Mouse (Mus musculus): Measurements from ENCODE around the gene Rpl23a. TPM values are rescaled to one million over a fixed set of nuclear protein-coding genes. Genes with fewer than 3 reads are reported as not detected.

Gene Rpl23a
- polyA plus RNA-seq, 1 experiment from 2014 or later = 1,241 TPM

DNA sequence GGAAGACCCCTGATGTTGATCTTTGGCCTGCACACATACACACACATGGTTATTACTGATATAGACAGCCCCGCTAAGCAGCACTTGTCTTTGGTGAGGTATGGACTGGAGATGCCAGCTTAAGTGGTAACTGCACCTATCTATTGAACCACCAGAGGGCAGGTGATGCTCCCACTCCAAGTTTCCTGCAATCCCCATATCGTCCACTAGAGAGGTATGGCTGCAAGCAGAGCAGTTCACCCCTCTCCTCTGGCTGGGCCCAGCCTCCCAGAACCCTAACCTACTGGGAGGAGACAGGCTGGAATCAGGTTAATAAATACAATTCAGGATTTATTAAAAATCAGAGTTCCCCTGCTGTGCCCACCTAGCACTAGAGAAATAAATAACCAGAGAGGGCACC, 24.3 kb downstream of the Rpl23a start:
- no peak overlapping the region for H3K4me3 ChIP-seq (ENCODE audit: low read length)
- 12% methylated on average over 2 of the region's 2 CpGs for WGBS
- peaks cover 29% of the 10 kb centered on the region for H3K4me1 ChIP-seq (ENCODE audit: control insufficient read depth, insufficient read depth, low read length)
- peaks cover 28% of the 10 kb centered on the region for H3K36me3 ChIP-seq (ENCODE audit: control insufficient read depth, insufficient read depth, low read length)
- peak; percentile 58 for ATAC-seq
- H3K27me3 ChIP-seq (replicated peaks; ENCODE audit: control insufficient read depth, insufficient read depth, low read length) = no peaks in the 10 kb centered on the region
- 0 out of 2 replicates have a peak overlapping the region, but pooled peaks have one; percentile 29 for H3K9ac ChIP-seq (ENCODE audit: low read depth, low read length)
- H3K9me3 ChIP-seq (ENCODE audit: control insufficient read depth, low read length) = no peaks in the 10 kb centered on the region
- no peak overlapping the region for H3K4me2 ChIP-seq (ENCODE audit: low read depth, low read length)
- no peak overlapping the region for H3K27ac ChIP-seq (ENCODE audit: low read length)

DNA sequence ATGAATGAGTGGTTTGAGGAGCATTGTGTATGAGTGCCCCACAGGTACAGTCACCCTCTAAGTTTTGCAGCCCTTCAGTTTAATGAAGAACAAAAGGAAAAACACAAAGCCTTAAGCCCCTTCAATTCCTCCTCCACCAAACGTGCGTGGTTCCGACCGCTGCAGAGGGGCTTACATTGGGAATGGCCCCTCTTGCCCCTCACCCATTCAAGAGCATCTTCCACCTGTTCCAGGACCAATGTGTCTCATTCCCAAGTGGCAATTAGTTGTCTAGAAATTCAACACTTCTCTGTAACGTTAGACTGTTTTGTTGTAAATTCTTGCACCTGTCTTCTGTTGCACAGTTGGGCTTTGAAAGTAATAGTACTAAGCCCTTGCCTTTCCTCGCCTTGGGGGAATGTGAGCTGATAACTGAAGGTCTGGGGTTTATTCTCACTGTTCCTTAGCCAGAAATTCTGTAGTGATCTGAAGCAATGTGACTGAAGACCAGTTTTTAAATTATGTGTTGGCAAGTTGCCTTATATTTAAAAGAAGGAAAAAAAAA, 27.2 kb downstream of the Rpl23a start:
- WGBS = 72% methylated on average over 6 of the region's 6 CpGs
- Histone ChIP-seq H3K4me3 (ENCODE audit: low read length) (no peak overlapping the region), H3K27ac (ENCODE audit: low read length) (no peak overlapping the region), H3K9ac (ENCODE audit: low read depth, low read length) (no peak overlapping the region), H3K36me3 (ENCODE audit: control insufficient read depth, insufficient read depth, low read length) (peaks cover 20% of the 10 kb centered on the region), H3K9me3 (ENCODE audit: control insufficient read depth, low read length) (no peaks in the 10 kb centered on the region), H3K4me2 (ENCODE audit: low read depth, low read length) (no peak overlapping the region), H3K27me3 (replicated peaks; ENCODE audit: control insufficient read depth, insufficient read depth, low read length) (no peaks in the 10 kb centered on the region), H3K4me1 (ENCODE audit: control insufficient read depth, insufficient read depth, low read length) (peaks cover 6% of the 10 kb centered on the region; the same call in 1 of the 2 replicates)
- ATAC-seq = no peak

- Histone ChIP-seq H3K36me3 (ENCODE audit: control insufficient read depth, insufficient read depth, low read length) (peaks cover 16% of the 10 kb centered on the region; the same call in 1 of the 2 replicates), H3K27ac (ENCODE audit: low read length) (no peak overlapping the region), H3K9ac (ENCODE audit: low read depth, low read length) (no peak overlapping the region), H3K9me3 (ENCODE audit: control insufficient read depth, low read length) (no peaks in the 10 kb centered on the region), H3K27me3 (replicated peaks; ENCODE audit: control insufficient read depth, insufficient read depth, low read length) (no peaks in the 10 kb centered on the region), H3K4me2 (ENCODE audit: low read depth, low read length) (no peak overlapping the region), H3K4me3 (ENCODE audit: low read length) (no peak overlapping the region), H3K4me1 (ENCODE audit: control insufficient read depth, insufficient read depth, low read length) (peaks cover under 1% of the 10 kb centered on the region; the same call in 1 of the 2 replicates)
- 77% methylated on average over 5 of the region's 5 CpGs for WGBS
- no peak for ATAC-seq
These were observed 27.7 kb downstream of the Rpl23a start for GRCm38 (mm10) chr11:78155674-78156073.

DNA sequence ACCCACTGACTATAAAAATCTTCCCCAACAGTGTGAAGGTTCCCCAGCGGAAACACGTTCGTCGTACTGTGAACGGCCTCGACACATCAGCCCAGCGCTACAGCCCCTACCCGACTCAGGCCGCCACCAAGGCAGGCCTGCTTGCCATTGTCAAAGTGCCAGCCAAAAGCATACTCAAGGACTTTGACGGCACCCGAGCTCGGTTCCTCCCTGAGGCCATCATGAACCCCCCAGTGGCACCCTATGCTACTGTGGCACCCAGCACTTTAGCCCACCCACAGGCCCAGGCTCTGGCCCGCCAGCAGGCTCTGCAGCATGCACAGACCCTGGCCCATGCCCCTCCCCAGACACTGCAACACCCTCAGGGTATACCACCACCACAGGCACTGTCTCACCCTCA, 29.6 kb downstream of the Rpl23a start:
- no peak overlapping the region for H3K4me3 ChIP-seq (ENCODE audit: low read length)
- no peaks in the 10 kb centered on the region for H3K9me3 ChIP-seq (ENCODE audit: control insufficient read depth, low read length)
- H3K4me1 ChIP-seq (ENCODE audit: control insufficient read depth, insufficient read depth, low read length) = no peaks in the 10 kb centered on the region
- 82% methylated on average over 13 of the region's 13 CpGs for WGBS
- no peak overlapping the region for H3K4me2 ChIP-seq (ENCODE audit: low read depth, low read length)
- no peak for ATAC-seq
- peaks cover 12% of the 10 kb centered on the region; the same call in 1 of the 2 replicates for H3K36me3 ChIP-seq (ENCODE audit: control insufficient read depth, insufficient read depth, low read length)
- no peak overlapping the region for H3K27ac ChIP-seq (ENCODE audit: low read length)
- no peaks in the 10 kb centered on the region for H3K27me3 ChIP-seq (replicated peaks; ENCODE audit: control insufficient read depth, insufficient read depth, low read length)
- H3K9ac ChIP-seq (ENCODE audit: low read depth, low read length) = no peak overlapping the region

DNA sequence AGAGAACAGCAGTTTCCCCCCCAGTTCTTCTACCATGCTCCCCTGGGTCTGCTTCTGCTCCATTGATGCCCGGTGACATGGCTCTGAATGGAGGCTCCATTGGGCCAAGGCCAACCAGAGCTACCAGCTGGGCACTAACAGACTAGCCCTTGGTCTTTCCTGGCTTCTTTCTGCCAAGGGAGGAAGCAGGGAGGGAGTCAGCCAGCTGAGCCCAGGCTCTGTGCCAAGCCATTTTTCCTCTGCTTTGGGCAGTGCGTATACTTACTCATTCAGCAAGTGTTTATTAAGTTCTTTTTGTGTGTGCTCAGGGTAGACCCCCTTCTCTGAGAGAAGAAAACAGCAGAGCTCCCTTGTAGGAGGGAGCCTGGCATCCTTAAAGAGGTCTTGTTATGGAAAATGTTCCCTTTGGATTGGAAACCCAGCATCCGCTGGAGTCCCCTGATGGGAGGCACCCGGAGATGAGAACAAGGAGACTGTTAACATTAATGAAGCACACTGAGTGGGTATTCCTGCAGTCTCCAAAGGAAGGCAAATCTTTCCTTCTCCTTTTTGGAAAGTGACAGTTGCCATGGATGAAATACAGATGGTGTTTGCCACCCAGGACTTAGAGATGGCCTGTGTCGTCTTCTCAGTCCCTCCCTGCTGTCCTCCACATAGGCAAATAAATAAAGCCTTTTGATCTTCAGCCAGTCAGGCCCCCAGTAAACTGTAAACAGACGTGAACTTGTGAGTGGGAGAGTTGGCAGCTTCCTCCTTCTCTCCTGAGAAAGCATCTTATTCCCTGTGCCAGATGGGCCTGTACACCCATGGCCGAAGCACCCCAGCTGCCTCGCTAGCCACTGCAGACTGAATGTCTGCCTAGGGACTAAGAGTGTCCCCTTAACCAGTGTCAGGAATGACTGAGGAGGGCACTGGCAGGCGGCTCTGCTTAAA, 30.8 kb downstream of the Rpl23a start:
- H3K9ac ChIP-seq (ENCODE audit: low read depth, low read length) = no peak overlapping the region
- H3K27ac ChIP-seq (ENCODE audit: low read length) = peak overlapping the region; percentile 8; the same call in 1 of the 2 replicates
- H3K9me3 ChIP-seq (ENCODE audit: control insufficient read depth, low read length) = no peaks in the 10 kb centered on the region
- H3K36me3 ChIP-seq (ENCODE audit: control insufficient read depth, insufficient read depth, low read length) = peaks cover 12% of the 10 kb centered on the region; the same call in 1 of the 2 replicates
- 51% methylated on average over 9 of the region's 9 CpGs for WGBS
- no peak overlapping the region for H3K4me2 ChIP-seq (ENCODE audit: low read depth, low read length)
- ATAC-seq = no peak
- no peak overlapping the region for H3K4me3 ChIP-seq (ENCODE audit: low read length)
- H3K27me3 ChIP-seq (replicated peaks; ENCODE audit: control insufficient read depth, insufficient read depth, low read length) = no peaks in the 10 kb centered on the region
- H3K4me1 ChIP-seq (ENCODE audit: control insufficient read depth, insufficient read depth, low read length) = no peaks in the 10 kb centered on the region

DNA sequence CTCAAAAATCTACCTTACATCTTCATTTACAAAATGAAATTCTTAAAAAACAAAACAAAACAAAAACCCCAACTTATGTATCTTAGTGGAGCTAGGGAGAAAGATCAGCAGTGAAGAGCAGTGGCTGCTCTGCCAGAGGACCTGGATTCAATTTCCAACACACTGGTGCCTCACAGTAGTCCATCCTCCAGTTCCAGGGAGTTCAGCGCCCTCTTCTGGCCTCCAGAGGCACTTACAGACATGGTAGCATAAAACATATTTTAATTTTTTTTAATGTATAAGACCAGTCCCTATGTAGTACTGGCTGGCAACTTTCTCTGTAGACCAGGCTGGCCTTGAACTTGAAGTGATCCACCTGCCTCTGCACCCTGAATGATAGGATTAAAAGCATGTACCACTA, 32.2 kb downstream of the Rpl23a start:
- 50% methylated on average over 1 of the region's 1 CpGs for WGBS
- Histone ChIP-seq H3K36me3 (ENCODE audit: control insufficient read depth, insufficient read depth, low read length) (peaks cover 12% of the 10 kb centered on the region; the same call in 1 of the 2 replicates), H3K4me2 (ENCODE audit: low read depth, low read length) (no peak overlapping the region), H3K9me3 (ENCODE audit: control insufficient read depth, low read length) (no peaks in the 10 kb centered on the region), H3K4me3 (ENCODE audit: low read length) (no peak overlapping the region), H3K27ac (ENCODE audit: low read length) (no peak overlapping the region), H3K4me1 (ENCODE audit: control insufficient read depth, insufficient read depth, low read length) (no peaks in the 10 kb centered on the region), H3K9ac (ENCODE audit: low read depth, low read length) (no peak overlapping the region), H3K27me3 (replicated peaks; ENCODE audit: control insufficient read depth, insufficient read depth, low read length) (no peaks in the 10 kb centered on the region)
- ATAC-seq = no peak

DNA sequence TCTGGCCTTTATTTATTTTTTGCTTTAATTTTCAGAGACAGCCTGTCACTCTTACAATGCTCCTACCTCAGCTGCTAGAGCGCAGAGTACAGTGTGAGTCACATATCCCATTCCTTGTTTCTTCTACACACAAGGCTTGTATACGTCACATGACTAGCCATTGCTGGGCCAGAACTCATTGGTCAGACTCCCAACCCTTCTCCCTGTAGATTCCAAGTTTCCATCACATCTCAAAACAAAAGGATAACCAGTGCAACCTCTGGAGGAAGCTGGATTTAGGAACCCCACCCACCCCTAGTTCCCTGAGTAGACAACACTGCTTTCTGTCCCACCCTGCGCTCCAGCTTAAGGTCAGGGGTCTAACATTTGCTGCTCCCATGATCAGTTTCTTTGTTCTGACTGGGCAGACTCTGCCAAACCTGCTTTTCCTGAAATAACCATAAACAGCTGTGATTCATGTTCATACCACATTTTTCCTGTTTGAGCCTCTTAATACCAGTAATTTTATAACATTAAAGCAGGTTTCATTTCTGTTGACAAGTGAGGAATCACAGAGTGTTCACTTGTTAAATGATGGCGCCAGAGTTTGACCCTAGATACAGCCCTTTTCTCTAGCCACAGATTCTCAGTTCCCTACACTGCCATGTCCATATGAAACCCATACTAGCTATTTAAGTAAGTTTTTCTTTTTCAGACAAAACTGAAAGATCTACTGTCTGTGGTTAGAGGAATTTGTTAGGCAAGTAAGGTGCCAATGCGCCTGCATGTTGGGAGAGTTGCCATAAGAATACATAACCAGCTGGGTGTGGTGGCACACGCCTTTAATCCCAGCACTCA, 36.5 kb downstream of the Rpl23a start:
- Histone ChIP-seq H3K9ac (ENCODE audit: low read depth, low read length) (no peak overlapping the region), H3K27me3 (replicated peaks; ENCODE audit: control insufficient read depth, insufficient read depth, low read length) (no peaks in the 10 kb centered on the region), H3K27ac (ENCODE audit: low read length) (no peak overlapping the region), H3K4me1 (ENCODE audit: control insufficient read depth, insufficient read depth, low read length) (no peaks in the 10 kb centered on the region), H3K36me3 (ENCODE audit: control insufficient read depth, insufficient read depth, low read length) (peaks cover 5% of the 10 kb centered on the region; the same call in 1 of the 2 replicates), H3K4me2 (ENCODE audit: low read depth, low read length) (no peak overlapping the region), H3K4me3 (ENCODE audit: low read length) (no peak overlapping the region), H3K9me3 (ENCODE audit: control insufficient read depth, low read length) (no peaks in the 10 kb centered on the region)
- ATAC-seq = no peak
- WGBS = 89% methylated on average over 6 of the region's 6 CpGs

GRCm38 (mm10) chr11:78146168-78146567, 37.2 kb downstream of the Rpl23a start:
- Histone ChIP-seq H3K27me3 (replicated peaks; ENCODE audit: control insufficient read depth, insufficient read depth, low read length) (no peaks in the 10 kb centered on the region), H3K9ac (ENCODE audit: low read depth, low read length) (no peak overlapping the region), H3K4me2 (ENCODE audit: low read depth, low read length) (no peak overlapping the region), H3K36me3 (ENCODE audit: control insufficient read depth, insufficient read depth, low read length) (peaks cover 5% of the 10 kb centered on the region; the same call in 1 of the 2 replicates), H3K27ac (ENCODE audit: low read length) (no peak overlapping the region), H3K9me3 (ENCODE audit: control insufficient read depth, low read length) (no peaks in the 10 kb centered on the region), H3K4me1 (ENCODE audit: control insufficient read depth, insufficient read depth, low read length) (no peaks in the 10 kb centered on the region), H3K4me3 (ENCODE audit: low read length) (no peak overlapping the region)
- WGBS = 86% methylated on average over 5 of the region's 5 CpGs
- ATAC-seq = no peak

- Histone ChIP-seq H3K9me3 (ENCODE audit: control insufficient read depth, low read length) (no peaks in the 10 kb centered on the region), H3K4me2 (ENCODE audit: low read depth, low read length) (no peak overlapping the region), H3K4me1 (ENCODE audit: control insufficient read depth, insufficient read depth, low read length) (no peaks in the 10 kb centered on the region), H3K9ac (ENCODE audit: low read depth, low read length) (no peak overlapping the region), H3K27me3 (replicated peaks; ENCODE audit: control insufficient read depth, insufficient read depth, low read length) (no peaks in the 10 kb centered on the region), H3K27ac (ENCODE audit: low read length) (no peak overlapping the region), H3K36me3 (ENCODE audit: control insufficient read depth, insufficient read depth, low read length) (no peaks in the 10 kb centered on the region), H3K4me3 (ENCODE audit: low read length) (no peak overlapping the region)
- 80% methylated on average over 2 of the region's 2 CpGs for WGBS
- no peak for ATAC-seq
These were observed 39.9 kb downstream of the Rpl23a start for GRCm38 (mm10) chr11:78143520-78143919.

Data from intestine, embryonic 16.5 days (tissue).